Mouse (Mus musculus): ENCODE measurements around the gene Car3.

GRCm38 (mm10) chr3:14917261-14917660 is 53.9 kb downstream of the Car3 start:
- no peak for TF ChIP-seq POLR2A (IDR thresholded peaks at IDR 0.05; ENCODE audit: borderline replicate concordance, insufficient read depth, low read length)
- TF ChIP-seq CTCF (IDR thresholded peaks at IDR 0.05; ENCODE audit: borderline replicate concordance, insufficient read depth, low read depth, low read length): no peak

Measured in cerebellum, adult 2 months (tissue).